Mouse (Mus musculus) spleen, embryonic (tissue): Measurements from ENCODE around the gene Nfic.

Source experiments
- CTCF ChIA-PET: fragments of 350-600 bp; sonication (Branson Sonifier 250); formaldehyde crosslinking; loops from one replicate; lab custom pipeline; 2022; lab: Charles Lee

Gene Nfic

GRCm38 (mm10) chr10:81349146-81349545 lies 106.3 kb downstream of the Nfic start:
- CTCF ChIA-PET = no interaction called here

GRCm38 (mm10) chr10:81346453-81347067 lies 108.9 kb downstream of the Nfic start:
- CTCF ChIA-PET = interaction anchor here (0.5 to 1.4 kb wide), 4 partner anchors 29 to 139 kb away, joined by 3 to 6 read pairs (median 4); no protein-coding TSS in a partner anchor
